Mouse (Mus musculus) left cerebral cortex, adult 8-10 months (tissue): ENCODE data around the gene Hipk1. TPM values are rescaled to one million over a fixed set of nuclear protein-coding genes. Genes with fewer than 3 reads are reported as not detected.
"Not testable (repeated sequence)": the region's sequence is repeated elsewhere in the genome, so short reads cannot be mapped to it uniquely, and the experiment has no call there.

Experiments used
- DNase-seq, 2 experiments: peaks; one replicate each; pipeline ENCODE4 v3.0.0; 2022; ENCODE audit warnings: low spot score in 2 of 2
- total RNA-seq, 4 experiments: library from RNA; stranded (reverse); gene quantifications; 2 replicates each; pipeline ENCODE4 v1.2.4; 2022

Hipk1 gene
- total RNA-seq, result 100 to 1,000 TPM; 113 to 141 (median 125) TPM

DNA sequence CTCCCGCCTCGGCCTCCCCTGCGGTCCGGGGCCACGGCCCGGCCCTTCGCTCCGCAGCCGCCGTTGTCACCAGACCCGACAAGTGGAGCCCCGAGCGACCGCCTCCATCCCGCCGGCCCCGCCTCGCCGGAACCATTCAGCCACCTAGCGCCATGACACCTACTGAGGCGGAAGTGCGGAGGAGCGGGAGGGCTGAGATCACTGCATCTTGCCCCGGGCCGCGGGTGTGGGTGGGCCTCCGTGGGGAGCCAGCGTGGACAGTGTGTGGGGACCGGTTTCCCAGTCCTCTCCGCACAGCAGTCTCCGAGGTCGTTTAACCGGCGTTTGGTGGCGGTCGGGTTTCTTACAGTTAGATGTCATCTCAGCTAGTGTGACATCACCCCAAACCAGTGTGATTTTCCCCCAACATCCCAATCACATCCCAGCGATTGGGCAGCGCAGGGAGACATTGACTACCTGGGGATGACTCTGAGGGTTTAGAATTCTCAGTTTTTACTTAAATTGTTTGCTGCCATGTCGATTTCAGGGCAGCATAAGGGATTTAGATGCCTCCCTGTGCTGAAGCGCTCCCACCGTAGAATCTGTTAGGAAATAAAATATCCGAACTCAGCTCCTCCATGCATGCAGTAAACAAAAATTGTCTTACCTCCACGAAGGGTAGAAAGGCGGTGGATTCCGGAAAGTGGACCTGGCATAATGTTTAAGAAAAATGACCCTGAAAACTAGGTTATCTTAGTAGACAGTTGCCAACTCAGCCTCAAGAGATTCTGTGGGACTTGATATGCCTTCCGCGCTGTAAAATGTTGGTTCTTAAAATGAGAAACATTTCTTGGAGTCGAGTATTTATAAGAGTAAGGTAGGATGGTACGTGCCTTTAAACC is at the start of gene Hipk1:
TSS of gene Hipk1 (minus strand) at position 334 of the 881 bp plus-strand sequence.
- peak; percentile 89 to 92 for DNase-seq

DNA sequence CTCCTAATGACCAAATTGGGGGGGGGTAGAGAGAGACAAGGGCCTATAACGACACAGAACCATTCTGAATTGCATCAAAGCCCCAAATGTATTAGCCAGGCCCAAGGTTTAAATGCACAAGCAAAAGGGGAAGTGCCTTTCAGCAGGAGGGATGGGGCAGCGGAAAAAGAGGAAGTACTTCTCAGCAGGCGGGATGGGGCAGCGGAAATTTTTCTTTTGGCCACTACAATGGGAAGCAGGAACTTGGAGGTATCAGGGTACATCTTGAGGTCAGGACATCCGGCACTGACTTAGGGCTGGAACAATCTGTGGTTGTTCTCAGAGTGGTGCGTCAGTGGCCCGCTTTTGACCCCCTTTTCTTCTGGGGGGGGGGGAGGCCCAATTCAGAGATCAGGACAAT is 49.6 kb upstream of the Hipk1 start:
- DNase-seq, result not testable (repeated sequence)

DNA sequence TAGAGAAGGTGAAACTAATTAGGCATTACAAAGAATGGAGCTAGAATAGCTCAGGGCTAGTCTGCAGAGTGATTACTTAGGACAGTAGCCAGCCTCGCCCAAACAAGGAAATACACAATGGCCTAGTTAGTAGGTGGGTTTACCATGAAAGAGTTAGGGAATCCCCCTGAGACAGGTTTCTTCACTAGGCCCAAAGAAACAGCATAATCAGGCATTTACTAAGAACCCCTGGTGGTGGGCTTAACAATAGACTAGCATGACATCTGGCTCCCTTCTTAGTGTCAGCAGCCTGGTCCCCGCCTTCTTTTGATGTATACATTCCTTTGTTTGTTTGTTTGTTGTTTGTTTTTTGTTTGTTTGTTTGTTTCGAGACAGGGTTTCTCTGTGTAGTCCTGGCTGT is 48.8 kb upstream of the Hipk1 start:
- not testable (repeated sequence) for DNase-seq

DNA sequence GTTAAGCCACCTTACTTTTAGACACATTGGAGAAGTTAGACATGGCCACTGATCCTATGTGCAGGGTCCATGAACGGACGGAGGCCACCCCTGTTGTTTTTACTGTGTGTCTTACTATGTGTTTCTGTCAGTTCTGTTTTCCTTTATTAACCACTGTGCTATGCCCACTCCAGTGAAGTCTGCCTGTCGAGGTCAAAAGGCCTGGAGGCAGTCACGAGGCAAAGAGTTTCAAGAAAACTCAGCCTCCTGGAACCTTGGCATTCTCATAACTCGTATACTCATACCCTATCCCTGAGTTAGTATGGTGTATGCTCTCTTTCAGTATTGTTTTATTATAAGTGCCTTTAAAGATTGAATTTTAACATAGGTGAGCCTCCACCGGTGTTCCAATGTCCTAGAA is 48.3 kb upstream of the Hipk1 start:
- no peak for DNase-seq

DNA sequence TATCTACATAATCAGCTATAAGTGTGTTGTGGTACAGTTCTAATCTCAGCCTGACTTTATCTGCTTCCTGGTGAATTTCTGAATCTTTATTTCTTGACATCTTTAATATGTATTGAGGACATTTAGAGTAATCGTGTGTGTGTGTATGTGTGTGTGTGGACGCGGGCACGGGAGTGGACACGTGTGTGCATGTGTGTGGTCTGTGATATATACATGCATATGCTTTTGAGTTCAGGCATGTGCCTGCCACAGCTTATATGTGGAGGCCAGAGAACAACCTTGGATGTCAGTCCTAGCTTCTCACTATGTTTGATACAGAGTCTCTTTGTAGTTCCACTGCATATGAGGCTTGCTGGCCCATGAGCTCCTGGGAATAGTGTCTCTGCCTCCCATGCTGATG is 45.1 kb upstream of the Hipk1 start:
- no peak for DNase-seq

DNA sequence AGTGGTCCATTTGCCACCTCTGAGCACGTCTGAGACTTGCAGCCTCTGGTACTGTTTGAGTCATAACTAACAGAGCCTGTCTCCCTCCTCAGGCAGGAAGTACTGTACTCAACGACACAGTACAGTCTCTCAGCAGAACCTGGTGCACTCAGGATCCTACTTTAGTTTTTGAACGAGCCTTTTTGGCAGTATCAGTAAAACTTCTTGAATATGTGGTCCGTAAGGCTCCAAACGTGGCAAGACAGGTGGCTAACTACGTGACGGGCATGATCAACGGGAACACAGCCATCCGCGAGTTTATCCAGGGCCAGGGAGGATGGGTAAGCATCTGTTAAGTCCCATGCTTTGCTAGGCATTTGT is 44.6 kb upstream of the Hipk1 start:
- DNase-seq, result no peak

DNA sequence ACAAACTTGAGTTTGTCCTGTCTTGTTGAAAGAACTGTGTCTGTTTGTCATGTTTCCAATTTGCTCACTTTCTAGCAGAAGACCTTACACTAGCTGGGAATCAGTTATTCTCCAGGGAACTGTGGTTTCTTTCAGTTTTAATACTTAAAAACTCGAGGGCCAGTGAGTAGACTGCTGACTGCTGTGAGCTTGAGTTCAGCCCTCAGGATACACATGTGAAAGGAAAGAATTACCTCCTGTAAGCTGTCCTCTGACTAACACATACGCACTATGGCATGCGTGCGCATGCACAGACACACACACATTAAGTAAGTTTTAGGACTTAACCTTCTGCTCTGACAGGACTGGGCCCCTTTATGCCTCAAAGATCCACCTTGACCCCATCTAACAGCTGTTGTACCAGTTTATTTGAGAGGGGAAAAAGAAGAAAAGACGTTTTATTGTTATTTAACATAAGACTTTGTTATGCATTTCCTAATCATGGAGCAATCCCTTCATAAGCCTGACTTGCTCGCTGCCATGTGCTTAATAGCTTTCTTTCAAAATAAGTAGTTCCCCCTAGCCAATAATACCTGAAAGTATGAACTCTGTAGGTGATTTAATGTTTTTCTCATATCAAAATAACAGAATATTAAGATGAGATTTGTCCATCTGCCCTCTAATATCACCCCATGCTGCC is 44.0 kb upstream of the Hipk1 start:
- DNase-seq, result no peak

DNA sequence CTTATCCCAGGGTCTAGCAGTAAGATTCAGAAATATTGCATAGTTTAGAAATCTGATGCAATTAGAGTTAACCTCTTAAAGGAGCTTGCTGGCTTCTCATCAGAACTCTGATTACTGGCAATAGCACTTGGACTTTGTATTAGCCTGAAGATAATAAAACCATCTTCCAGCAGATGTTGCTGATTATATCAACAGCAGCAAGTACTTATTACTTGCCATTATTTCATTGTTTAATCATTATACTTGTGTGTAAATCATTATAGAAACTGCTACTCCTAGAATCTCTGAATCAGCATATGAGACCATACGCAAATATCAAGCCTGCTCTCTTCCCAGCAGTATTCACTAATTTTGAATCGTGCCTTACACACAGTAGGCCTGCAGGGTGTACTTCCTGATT is 42.6 kb upstream of the Hipk1 start:
- no peak for DNase-seq

DNA sequence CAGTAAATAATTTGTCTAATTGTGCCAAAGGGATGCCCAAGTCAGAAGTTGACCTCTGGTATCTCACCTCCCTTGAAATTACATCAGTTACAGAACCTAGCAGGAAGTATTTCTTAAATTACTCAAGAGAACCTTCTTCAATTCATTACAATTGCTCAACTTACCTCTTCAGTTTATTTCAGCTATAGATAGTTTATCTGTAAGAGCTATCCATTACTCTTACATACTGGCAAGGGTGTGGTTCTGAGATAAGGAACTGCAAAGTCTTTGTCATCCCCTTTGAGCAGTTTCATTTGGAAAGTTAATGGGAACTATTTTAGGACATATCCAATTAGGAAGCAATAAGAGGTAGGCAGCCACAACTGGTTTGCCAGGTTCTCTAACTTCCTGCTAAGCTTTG is 41.1 kb upstream of the Hipk1 start, which contains the start of gene Bcl2l15:
TSS of gene Bcl2l15 (plus strand) at position 176 of the 400 bp plus-strand sequence.
- DNase-seq, result no peak

DNA sequence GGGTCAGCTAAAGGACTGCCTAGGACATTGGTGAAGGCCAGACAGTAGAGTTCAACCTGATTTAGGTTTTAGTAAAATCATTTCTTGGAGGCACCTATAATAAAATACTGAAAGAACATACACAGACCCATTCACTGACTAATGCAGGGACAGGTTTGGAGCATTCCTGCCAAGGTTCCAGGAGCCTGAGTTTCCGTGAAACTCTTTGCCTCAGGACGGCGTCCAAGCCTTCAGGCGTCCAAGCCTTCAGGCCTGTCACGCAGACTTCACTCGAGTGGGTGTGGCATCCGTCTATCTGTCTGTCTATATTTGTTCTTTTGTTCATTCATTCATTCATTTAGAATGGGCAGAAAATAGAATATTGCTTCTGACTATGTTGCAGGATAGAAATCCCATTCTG is 39.8 kb upstream of the Hipk1 start:
- DNase-seq, result no peak

DNA sequence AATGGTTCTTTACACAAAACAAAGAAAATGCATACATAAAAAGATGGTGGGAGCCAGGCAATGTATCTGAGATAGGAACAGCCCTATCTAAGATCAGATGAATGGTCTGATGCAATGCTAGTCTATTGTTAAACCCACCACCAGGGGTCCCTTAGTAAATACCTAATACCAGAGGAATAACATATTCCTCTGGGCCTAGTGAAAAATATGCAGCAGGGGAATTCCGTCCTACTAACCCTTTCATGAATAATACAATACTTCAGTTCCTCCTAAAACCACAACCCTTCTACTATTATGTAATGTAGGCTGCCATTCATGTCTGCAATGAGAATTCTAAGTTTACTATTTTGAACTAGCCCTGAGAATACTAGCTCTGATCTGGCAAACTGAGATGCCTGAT is 39.3 kb upstream of the Hipk1 start:
- DNase-seq, result not testable (repeated sequence)

DNA sequence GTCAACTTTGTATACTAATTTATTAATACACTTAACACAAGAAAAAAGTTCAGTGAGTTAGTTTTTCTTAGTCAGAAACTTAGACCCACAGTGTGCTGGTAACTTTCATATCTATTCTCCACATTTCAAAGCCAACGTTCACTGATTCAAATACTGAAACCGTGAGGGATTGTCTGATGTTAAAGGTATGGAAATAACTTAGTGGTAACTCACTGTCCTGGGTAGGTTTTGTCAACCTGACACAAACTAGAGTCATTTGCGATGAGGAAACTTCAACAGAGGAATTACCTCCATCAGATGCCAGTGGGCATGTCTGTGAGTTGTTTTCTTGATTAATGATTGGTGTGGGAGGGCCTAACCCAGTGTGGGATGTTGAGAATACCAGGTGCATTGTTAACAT is 37.7 kb upstream of the Hipk1 start:
- DNase-seq, result no peak

DNA sequence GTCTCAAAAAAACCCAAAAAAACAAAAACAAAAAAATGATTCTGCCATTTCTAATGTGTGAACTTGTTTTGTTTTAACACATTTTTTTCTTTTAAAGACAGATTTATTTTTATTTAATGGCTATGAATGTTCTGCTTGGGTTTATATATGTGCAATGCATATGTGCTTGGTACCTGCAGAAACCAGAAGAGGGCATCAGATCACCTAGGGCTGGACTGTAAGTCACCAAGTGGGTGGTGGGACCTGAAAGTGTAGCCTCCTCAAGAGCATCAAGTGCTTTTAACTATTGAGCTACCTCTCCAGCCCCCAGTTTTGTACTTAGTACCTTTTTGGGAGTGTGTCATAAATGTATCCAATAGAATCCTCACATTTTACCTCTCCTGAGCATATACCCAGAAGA is 36.2 kb upstream of the Hipk1 start:
- DNase-seq, result no peak

DNA sequence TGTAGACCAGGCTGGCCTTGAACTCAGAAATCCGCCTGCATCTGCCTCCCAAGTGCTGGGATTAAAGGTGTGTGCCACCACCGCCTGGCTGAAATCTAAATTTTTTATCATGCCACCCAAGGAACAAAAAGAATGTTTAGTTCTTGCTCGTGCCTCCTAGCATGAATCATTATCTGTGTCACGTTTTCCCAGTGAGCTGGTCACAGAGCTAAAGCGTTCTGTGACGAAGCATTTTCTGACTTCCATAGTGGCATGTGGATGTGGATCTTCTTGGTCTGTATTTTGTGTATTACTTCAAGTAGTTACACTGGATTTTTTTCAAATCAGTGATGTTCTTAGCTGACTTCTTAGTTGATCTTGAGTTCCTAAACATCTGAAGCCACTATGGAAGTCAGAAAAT is 19.6 kb upstream of the Hipk1 start:
- no peak for DNase-seq

DNA sequence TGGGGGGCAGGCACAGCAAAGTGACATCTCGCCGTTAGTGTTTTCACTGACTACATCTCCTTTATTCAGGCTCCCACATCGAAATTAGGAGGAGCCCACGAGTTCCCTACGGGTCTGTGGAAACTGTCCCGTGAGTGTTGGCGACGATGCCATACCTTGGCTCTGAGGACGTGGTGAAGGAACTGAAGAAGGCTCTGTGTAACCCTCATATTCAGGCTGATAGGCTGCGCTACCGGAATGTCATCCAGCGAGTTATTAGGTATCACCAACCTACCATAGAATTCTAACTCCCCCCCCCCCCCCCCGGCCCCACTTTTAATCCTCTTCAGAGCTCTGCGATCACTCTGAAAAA is 18.4 kb upstream of the Hipk1 start:
- no peak for DNase-seq

DNA sequence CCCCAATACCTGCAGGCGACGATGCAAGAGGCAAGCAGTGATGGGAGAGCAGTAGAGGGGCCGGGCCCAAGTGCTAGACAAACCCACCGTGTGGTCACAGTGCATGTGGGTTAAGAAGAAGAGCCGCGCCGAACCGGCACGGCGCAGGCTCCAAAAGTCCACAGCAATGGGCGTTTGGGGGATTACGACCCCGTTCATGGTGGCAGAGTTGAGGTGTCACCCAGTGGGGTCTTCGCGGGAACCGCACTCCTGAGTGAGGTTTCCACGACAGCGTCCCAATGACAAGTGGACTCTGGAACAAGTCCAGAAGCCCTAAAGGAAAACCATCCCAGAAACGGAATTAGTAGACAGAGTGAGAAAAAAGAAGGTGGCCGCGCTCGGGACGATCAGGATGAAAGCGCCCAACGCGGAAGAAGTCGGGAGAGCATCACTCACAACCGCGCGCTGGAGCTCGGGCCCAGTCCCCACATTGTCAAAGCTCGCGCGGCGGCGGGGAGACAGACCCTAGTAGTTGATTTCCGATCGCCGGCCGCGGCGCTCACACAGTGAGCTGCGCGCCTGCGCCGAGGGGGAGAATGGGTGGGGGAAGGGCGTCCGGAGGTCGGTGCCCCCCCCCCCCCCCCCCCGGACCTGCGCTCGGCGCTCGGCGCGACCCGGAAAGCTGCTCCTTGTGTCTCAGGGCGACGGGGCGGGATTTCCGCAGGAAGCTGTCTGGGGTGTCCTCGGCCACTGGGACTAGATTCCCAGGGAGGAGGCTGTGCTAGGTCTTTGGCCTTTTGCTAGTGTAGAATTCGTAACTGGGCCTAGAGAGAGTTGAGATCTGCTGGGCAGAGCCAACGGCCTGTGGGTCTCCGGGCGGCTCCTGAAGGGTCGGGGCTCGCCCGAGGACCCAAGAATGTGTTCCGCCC is 17.8 kb upstream of the Hipk1 start, which contains the start of the genes Dclre1b, Ap4b1 and Gm43064:
TSS of gene Dclre1b (minus strand) at position 554 of the 908 bp plus-strand sequence.
TSS of gene Ap4b1 (plus strand) at position 630 of the 908 bp plus-strand sequence.
TSS of gene Gm43064 (plus strand) at position 683 of the 908 bp plus-strand sequence.
- DNase-seq, result peak; percentile 71 to 82

DNA sequence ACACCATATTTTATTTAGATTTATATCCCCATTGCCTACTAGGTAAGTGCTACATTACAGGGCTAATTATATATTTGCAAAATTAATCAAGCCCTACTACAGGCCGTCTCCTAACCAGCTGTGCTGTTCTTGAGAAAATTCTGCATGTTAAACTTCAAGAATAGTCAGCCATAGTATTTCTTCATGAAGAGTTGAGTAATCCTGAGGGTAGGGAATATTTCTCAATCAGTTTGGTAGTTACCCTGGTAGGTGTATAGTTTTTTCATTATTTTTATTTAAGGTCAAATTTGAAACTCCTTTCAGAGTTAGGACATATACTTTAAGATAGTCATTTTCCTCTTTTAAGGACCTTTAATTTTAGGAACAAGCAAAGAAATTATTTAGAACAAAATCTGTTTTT is 14.3 kb upstream of the Hipk1 start:
- no peak for DNase-seq

DNA sequence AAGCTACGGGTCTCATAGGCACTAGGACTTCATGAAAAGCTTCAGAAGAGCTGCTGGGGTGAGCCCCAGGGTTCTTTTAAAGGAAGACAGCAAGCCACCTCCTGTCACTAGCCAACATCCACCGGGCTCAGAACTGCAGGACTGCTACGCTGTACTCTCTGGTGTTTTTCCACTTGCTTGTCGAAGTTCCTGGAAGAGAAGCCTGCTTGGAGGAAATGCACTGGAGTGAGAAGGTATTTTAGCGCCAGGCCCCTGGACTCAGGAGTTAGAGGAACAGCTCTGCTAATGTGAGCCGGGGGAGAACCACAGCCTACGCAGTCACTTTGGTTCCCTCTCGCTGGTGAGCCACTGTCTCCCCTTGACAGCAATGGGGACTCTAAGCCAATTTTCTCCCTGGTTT is 11.5 kb upstream of the Hipk1 start:
- DNase-seq, result no peak

DNA sequence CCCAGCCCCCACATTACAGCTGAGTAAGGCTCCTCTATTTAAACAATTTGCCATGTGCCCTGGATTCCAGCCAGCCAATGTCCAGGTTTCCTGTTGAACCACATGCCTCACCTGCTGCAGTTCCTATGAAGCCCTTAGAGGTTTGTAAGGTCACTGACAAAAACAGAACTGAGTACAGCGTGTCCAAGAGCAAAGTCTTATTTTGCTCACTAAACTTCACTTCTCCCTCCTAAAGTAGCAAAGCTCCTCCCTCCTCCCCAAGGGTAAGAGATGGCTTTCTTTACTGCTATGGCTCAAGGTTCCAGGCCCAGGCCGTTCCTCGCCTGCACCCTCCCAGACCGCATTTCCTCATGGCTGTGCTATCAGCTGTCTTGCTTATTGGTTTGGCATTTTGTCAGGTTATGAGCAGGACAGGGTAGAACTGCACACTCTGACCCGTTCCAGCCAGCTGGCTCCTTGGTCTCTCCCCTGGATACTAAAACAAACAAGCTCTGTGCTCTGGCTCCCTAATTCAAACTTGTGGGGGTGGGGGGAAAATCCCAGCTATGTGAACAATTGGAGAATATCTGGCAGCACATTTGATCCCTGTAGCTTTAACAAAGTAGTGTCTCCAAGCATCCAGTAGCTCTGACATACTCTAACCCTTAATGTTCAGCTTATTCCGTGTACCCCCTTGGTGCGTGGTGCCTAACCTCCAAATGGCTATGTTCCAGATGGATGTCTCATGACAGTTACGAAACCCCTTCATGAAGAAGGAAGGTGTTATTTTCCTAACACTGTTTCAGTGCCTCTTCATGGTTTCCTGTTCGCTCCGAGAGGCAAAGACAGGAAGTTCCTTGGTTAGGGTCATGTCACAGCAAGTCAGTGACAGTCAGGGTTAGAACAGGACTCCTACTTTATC is 10.5 kb upstream of the Hipk1 start:
- DNase-seq, result peak in 1 of 2 experiments; percentile 76

DNA sequence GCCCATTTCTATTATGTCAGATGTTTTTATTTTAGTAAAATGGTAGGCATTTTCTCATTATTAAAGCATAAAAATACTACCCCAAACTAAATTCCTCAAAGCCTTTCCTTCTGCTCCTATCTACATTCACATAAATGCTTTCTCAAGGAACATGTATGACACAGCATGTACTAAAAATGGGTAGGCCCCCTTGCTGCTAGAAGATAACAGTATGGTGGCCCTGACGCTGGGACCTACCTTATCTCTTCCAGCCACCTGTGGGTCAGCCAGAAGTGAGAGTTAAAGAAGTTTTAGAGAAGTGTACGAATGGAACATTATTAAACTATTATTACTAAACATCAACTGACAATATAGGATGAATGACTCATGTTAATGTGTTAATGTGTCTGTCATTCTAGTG is 8.1 kb upstream of the Hipk1 start:
- DNase-seq, result no peak

DNA sequence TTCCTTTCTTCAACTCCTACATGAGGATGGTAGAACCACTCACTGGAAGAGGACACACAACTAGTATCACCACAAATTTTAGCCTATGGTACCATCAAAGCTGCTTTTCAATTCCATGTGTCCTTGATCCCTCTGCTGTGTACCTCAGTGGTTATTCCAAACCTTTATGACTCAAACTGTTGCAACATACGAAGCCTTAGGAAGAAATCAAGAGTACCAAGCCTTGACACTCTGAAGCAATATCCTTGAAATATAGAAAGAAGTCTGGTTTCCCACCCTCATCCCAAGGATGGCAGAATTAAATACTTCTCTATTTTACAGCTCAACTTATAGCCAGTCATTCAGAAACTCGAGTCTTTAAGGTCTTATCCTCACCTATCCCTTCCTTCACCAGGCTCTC is 5.0 kb upstream of the Hipk1 start:
- DNase-seq, result no peak
